Mouse (Mus musculus) myocyte (in vitro differentiated cells): ENCODE results near the gene Atp6v0d1. TPM values are rescaled to one million over a fixed set of nuclear protein-coding genes. Genes with fewer than 3 reads are reported as not detected.

ENCODE experiments used
- H3K27me3 ChIP-seq: one replicate; pipeline ENCODE4 v1.6.1; 2011; ENCODE audit not compliant: control insufficient read depth, insufficient read depth, insufficient read length
- H3K36me3 ChIP-seq: one replicate; pipeline ENCODE4 v1.6.1; 2011; ENCODE audit not compliant: control insufficient read depth, insufficient read depth
- H3K4me2 ChIP-seq: one replicate; pipeline ENCODE4 v1.6.1; 2011; ENCODE audit warnings: low read depth, control low read depth
- H3K4me3 ChIP-seq: one replicate; pipeline ENCODE4 v1.5.1; 2011; ENCODE audit warnings: mild to moderate bottlenecking, control low read depth, moderate library complexity
- H3K79me2 ChIP-seq: one replicate; pipeline ENCODE4 v1.6.1; 2011; ENCODE audit not compliant: control insufficient read depth, insufficient read depth
- H3ac ChIP-seq: one replicate; pipeline ENCODE4 v1.6.1; 2011; ENCODE audit not compliant: control insufficient read depth, insufficient read length
- CEBPB ChIP-seq: IDR thresholded peaks from 2 replicates; pipeline ENCODE4 v1.6.1; 2011; ENCODE audit warnings: mild to moderate bottlenecking, moderate library complexity; ENCODE audit not compliant: poor library complexity, insufficient read depth, severe bottlenecking
- E2F4 ChIP-seq: IDR thresholded peaks from one replicate; pipeline ENCODE4 v1.6.1; 2011; ENCODE audit warnings: mild to moderate bottlenecking, control low read depth, moderate library complexity; ENCODE audit not compliant: insufficient read depth
- MAX ChIP-seq: IDR thresholded peaks from one replicate; pipeline ENCODE4 v1.6.1; 2011; ENCODE audit warnings: low read depth, mild to moderate bottlenecking, control low read depth
- MYOD1 ChIP-seq, 3 experiments: IDR thresholded peaks; one replicate each; pipeline ENCODE4 v1.6.1; 2011; ENCODE audit warnings: control low read depth in 2 of 3, low read depth in 2 of 3, mild to moderate bottlenecking in 2 of 3, moderate library complexity in 1 of 3; ENCODE audit not compliant: insufficient read length in 2 of 3, control insufficient read depth in 1 of 3
- MYOG ChIP-seq, 3 experiments: IDR thresholded peaks; one replicate each; pipeline ENCODE4 v1.6.1; 2011; ENCODE audit warnings: control low read depth in 2 of 3, low read depth in 2 of 3, mild to moderate bottlenecking in 2 of 3; ENCODE audit not compliant: insufficient read length in 2 of 3, control insufficient read depth in 1 of 3, insufficient read depth in 1 of 3
- POLR2A ChIP-seq: IDR thresholded peaks from one replicate; pipeline ENCODE4 v1.6.1; 2011; ENCODE audit warnings: low read depth, mild to moderate bottlenecking, control low read depth, moderate library complexity; ENCODE audit not compliant: insufficient read length
- POLR2AphosphoS2 ChIP-seq: IDR thresholded peaks from one replicate; pipeline ENCODE4 v1.6.1; 2011; ENCODE audit warnings: low read depth, control low read depth; ENCODE audit not compliant: insufficient read length
- REST ChIP-seq: IDR thresholded peaks from one replicate; pipeline ENCODE4 v1.6.1; 2011; ENCODE audit warnings: mild to moderate bottlenecking, control low read depth, moderate library complexity; ENCODE audit not compliant: insufficient read depth, insufficient read length
- SRF ChIP-seq: IDR thresholded peaks from one replicate; pipeline ENCODE4 v1.6.1; 2011; ENCODE audit warnings: low read depth; ENCODE audit not compliant: control insufficient read depth, insufficient read length
- TCF12 ChIP-seq: IDR thresholded peaks from one replicate; pipeline ENCODE4 v1.6.1; 2011; ENCODE audit warnings: mild to moderate bottlenecking, control low read depth; ENCODE audit not compliant: poor library complexity, insufficient read depth, severe bottlenecking
- TCF3 ChIP-seq: IDR thresholded peaks from one replicate; pipeline ENCODE4 v1.6.1; 2011; ENCODE audit warnings: low read depth, control low read depth; ENCODE audit not compliant: insufficient read length
- USF1 ChIP-seq: IDR thresholded peaks from one replicate; pipeline ENCODE4 v1.6.1; 2011; ENCODE audit warnings: low read depth, mild to moderate bottlenecking, control low read depth, moderate library complexity
- polyA plus RNA-seq: library from polyadenylated mRNA; unstranded; fragments of >200 nt; fragmentation: generic; extraction: Trizol; gene quantifications from one replicate; pipeline ENCODE4 v1.2.1, GENCODE M21; 2012; ENCODE audit warnings: missing spikeins

The Atp6v0d1 gene
- polyA plus RNA-seq, 1 experiment: 126 TPM

DNA sequence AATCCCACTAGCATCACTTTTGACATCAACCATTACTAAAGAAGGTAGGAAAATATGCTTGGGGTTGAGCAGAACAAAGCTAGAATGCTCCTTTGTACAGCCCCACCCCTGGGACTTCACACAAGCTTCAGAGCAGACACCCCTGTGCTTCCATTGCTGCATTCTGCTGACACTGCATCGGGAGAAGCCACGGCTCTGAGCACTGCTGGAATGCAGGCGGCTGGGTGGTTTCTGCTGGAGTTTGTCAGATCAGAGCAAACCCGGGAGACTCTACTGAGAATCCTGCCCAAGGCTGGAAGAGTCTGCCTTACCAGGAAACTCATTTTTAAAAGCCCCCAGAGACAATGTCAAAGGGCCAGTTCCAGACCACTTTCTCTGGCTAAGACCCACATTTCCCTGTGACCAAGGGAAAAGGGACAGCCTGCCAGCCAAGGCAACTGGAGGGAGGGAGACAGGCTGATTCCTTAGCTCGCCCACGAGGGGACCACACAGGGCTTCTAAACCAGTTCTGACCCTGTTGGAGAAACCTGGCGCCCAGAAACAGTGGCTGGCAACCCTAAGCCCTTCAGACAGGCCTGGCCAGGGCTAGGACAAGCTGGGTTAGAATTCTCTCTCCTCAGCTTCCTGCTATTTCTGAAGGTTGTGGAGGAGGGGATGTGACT, 21.2 kb downstream of the Atp6v0d1 start:
- TF ChIP-seq USF1: no peak
- no peak for TF ChIP-seq CEBPB
- TF ChIP-seq MAX: no peak
- no peak for TF ChIP-seq TCF3
- no peak for TF ChIP-seq POLR2AphosphoS2
- H3K27me3 ChIP-seq: no peaks in the 10 kb centered on the region
- no peak overlapping the region for H3ac ChIP-seq
- H3K4me3 ChIP-seq: no peak overlapping the region
- peaks cover 4% of the 10 kb centered on the region for H3K36me3 ChIP-seq
- peaks cover 7% of the 10 kb centered on the region for H3K79me2 ChIP-seq
- peak overlapping the region; percentile 47 for H3K4me2 ChIP-seq

DNA sequence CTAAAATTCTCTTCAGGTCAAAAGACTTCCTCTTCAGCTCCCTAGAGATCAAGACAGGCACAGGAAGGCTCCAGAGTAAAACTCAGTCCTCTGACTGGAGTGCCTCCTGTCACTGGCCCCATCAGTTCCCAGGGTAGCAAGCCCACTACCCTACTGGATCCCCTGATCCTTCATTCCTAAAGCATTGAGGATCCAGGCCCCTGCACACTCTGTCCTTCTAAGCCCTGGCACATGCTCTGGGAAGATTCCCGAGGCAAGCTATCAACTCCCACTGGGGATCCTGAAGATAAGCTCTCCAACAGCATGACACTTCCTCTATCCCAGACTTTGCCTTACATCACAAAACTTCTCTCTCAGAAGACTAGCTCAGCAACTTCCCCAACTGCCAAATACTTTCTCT, 22.1 kb downstream of the Atp6v0d1 start:
- no peak for TF ChIP-seq MYOD1 (IDR thresholded peaks at IDR 0.05; ENCODE audit: control insufficient read depth in 1 of 3, insufficient read length in 2 of 3, low read depth in 2 of 3)
- TF ChIP-seq REST: no peak
- TF ChIP-seq MAX: no peak
- no peak for TF ChIP-seq USF1
- no peak for TF ChIP-seq TCF3
- no peak for TF ChIP-seq MYOG (IDR thresholded peaks at IDR 0.05; ENCODE audit: control insufficient read depth in 1 of 3, insufficient read depth in 1 of 3, insufficient read length in 2 of 3, low read depth in 2 of 3)
- TF ChIP-seq POLR2AphosphoS2: no peak
- no peak for TF ChIP-seq E2F4
- no peak for TF ChIP-seq SRF
- TF ChIP-seq POLR2A: no peak
- TF ChIP-seq TCF12: no peak
- no peak for TF ChIP-seq CEBPB
- H3K79me2 ChIP-seq: peaks cover 7% of the 10 kb centered on the region
- H3K36me3 ChIP-seq: peaks cover 5% of the 10 kb centered on the region
- H3K27me3 ChIP-seq: no peaks in the 10 kb centered on the region
- no peak overlapping the region for H3K4me3 ChIP-seq
- no peak overlapping the region for H3K4me2 ChIP-seq
- H3ac ChIP-seq: no peak overlapping the region

- H3K4me2 ChIP-seq: no peak overlapping the region
- TF ChIP-seq MYOD1 (IDR thresholded peaks at IDR 0.05; ENCODE audit: control insufficient read depth in 1 of 3, insufficient read length in 2 of 3, low read depth in 2 of 3): no peak
- peaks cover 7% of the 10 kb centered on the region for H3K79me2 ChIP-seq
- H3K27me3 ChIP-seq: no peaks in the 10 kb centered on the region
- H3K4me3 ChIP-seq: no peak overlapping the region
- H3ac ChIP-seq: no peak overlapping the region
- peaks cover 9% of the 10 kb centered on the region for H3K36me3 ChIP-seq
Observed at GRCm38 (mm10) chr8:105542808-105543207, 23.0 kb downstream of the Atp6v0d1 start.

DNA sequence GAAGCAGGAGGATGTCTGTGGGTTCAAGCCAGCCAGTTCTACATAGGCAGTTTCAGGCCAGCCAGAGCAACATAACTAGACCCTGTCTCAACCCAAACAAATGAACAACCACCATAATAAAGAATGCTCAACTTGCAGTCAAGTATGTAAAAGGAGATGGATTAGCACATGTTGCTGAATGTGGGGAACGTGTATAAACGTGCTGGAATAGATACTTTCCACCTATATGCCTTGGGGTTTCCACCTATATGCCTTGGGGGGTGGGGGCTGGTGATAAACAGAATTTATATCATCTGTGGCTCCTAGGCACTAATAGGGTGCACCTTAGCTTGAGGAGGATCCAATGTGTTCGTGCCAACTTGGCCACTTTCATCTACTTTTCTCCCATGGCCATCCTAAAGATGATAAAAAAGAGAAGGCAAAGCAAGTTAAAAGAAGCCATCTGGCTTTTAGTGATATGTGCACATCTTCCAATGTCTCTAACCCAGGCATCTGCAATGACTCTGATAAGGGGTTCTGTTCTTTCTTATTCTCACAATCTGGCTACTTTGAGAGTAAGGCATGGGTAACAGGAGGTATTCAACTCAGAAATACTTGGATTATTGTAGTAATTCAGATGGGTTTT, 23.7 kb downstream of the Atp6v0d1 start:
- peaks cover 9% of the 10 kb centered on the region for H3K36me3 ChIP-seq
- no peak overlapping the region for H3K4me2 ChIP-seq
- peaks cover 7% of the 10 kb centered on the region for H3K79me2 ChIP-seq
- TF ChIP-seq MAX (no peak), SRF (no peak)
- no peak overlapping the region for H3ac ChIP-seq
- H3K27me3 ChIP-seq: no peaks in the 10 kb centered on the region
- no peak overlapping the region for H3K4me3 ChIP-seq

DNA sequence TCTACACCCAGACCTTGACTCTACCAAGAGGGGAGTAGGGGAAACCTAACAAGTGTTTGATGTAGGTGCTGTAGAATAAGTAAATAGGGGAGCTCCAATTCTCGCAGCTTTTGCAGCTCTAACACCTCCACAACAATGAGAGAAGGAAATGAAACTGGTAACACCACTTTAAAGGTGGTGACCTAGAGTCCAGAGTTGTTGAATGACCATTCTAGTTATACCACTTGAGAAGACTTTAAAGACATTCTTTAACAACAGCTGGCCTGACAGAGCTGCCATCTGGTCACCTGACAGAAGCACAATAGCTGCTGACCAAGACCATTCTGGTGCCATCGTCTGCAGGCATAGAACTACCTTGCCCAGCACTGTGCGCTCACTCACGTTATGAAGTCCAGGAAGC, 26.9 kb downstream of the Atp6v0d1 start:
- peaks cover 7% of the 10 kb centered on the region for H3K79me2 ChIP-seq
- TF ChIP-seq REST (no peak), MYOD1 (IDR thresholded peaks at IDR 0.05; ENCODE audit: control insufficient read depth in 1 of 3, insufficient read length in 2 of 3, low read depth in 2 of 3) (no peak), MYOG (IDR thresholded peaks at IDR 0.05; ENCODE audit: control insufficient read depth in 1 of 3, insufficient read depth in 1 of 3, insufficient read length in 2 of 3, low read depth in 2 of 3) (no peak), MAX (no peak), TCF3 (no peak), E2F4 (no peak), SRF (no peak), POLR2AphosphoS2 (no peak), TCF12 (no peak), POLR2A (no peak), CEBPB (no peak), USF1 (no peak)
- no peak overlapping the region for H3ac ChIP-seq
- H3K4me2 ChIP-seq: no peak overlapping the region
- peaks cover 14% of the 10 kb centered on the region for H3K36me3 ChIP-seq
- no peak overlapping the region for H3K4me3 ChIP-seq
- H3K27me3 ChIP-seq: no peaks in the 10 kb centered on the region
